Mouse (Mus musculus): ENCODE results near the gene Eno2. TPM values are rescaled to one million over a fixed set of nuclear protein-coding genes. Genes with fewer than 3 reads are reported as not detected.

Eno2 gene
- total and polyA plus RNA-seq, 3 experiments, result 20.8 to 24.6 (median 23.6) TPM

- no peak for TF ChIP-seq RAD21 (IDR thresholded peaks at IDR 0.05; ENCODE audit: low read depth, low read length)
- no peak for TF ChIP-seq CTCF (conservative IDR thresholded peaks at IDR 0.05 in 1 of 2, IDR thresholded peaks at IDR 0.05 in 1 of 2; ENCODE audit: low read depth in 2 of 2, low read length in 2 of 2)
- TF ChIP-seq SMC3 (IDR thresholded peaks at IDR 0.05; ENCODE audit: low read depth, low read length), result no peak
- TF ChIP-seq MAX (IDR thresholded peaks at IDR 0.05; ENCODE audit: low read length), result no peak
- peak; percentile 51; the same call in 1 of the 2 replicates for TF ChIP-seq RCOR1 (conservative IDR thresholded peaks at IDR 0.05; ENCODE audit: low read depth, low read length)
- TF ChIP-seq MXI1 (IDR thresholded peaks at IDR 0.05; ENCODE audit: low read depth, low read length), result 0 out of 2 replicates have a peak, but pooled peaks have one; percentile 18
- TF ChIP-seq POLR2A (IDR thresholded peaks at IDR 0.05; ENCODE audit: low read depth, low read length), result peak; percentile 99
- no peak for TF ChIP-seq ZNF384 (IDR thresholded peaks at IDR 0.05; ENCODE audit: low read depth, low read length)
- TF ChIP-seq SIN3A (IDR thresholded peaks at IDR 0.05; ENCODE audit: low read length), result peak; percentile 54
- TF ChIP-seq JUN (IDR thresholded peaks at IDR 0.05; ENCODE audit: insufficient read depth, low read depth, low read length), result no peak
- TF ChIP-seq ZMIZ1 (IDR thresholded peaks at IDR 0.05; ENCODE audit: low read depth, low read length), result peak; percentile 98
- no peak for TF ChIP-seq MAFK (IDR thresholded peaks at IDR 0.05; ENCODE audit: insufficient replicate concordance, low read length)
- no peak for TF ChIP-seq ZC3H11A (IDR thresholded peaks at IDR 0.05; ENCODE audit: low read depth, low read length)
- TF ChIP-seq CHD2 (IDR thresholded peaks at IDR 0.05; ENCODE audit: low read length), result peak; percentile 62
- TF ChIP-seq USF2 (conservative IDR thresholded peaks at IDR 0.05; ENCODE audit: low read depth, low read length), result no peak
- no peak for TF ChIP-seq PAX5 (IDR thresholded peaks at IDR 0.05; ENCODE audit: low read length)
- no peak for TF ChIP-seq E2F4 (IDR thresholded peaks at IDR 0.05; ENCODE audit: insufficient replicate concordance, low read depth, low read length)
- peak; percentile 72 for TF ChIP-seq ELF1 (IDR thresholded peaks at IDR 0.05; ENCODE audit: low read depth, low read length)
- peak; percentile 17; the same call in 1 of the 2 replicates for TF ChIP-seq HCFC1 (IDR thresholded peaks at IDR 0.05; ENCODE audit: low read depth, low read length)
- no peak; the same call in 1 of the 2 replicates for TF ChIP-seq IRF4 (IDR thresholded peaks at IDR 0.05; ENCODE audit: low read depth, low read length)
- TF ChIP-seq MYC (IDR thresholded peaks at IDR 0.05; ENCODE audit: low read depth, low read length), result 0 out of 2 replicates have a peak, but pooled peaks have one; percentile 13
Observed at GRCm38 (mm10) chr6:124813933-124814332, 44.5 kb upstream of the Eno2 start, which contains the start of gene Tpi1 (continued).

GRCm38 (mm10) chr6:124813496-124813895, 44.0 kb upstream of the Eno2 start:
- Histone ChIP-seq H3K27me3 (replicated peaks) (no peaks in the 10 kb centered on the region), H3K4me1 (ENCODE audit: control insufficient read depth in 1 of 2, insufficient read depth in 2 of 2) (peaks cover 5 to 38% of the 10 kb centered on the region in 2 experiments), H3K4me2 (ENCODE audit: insufficient read depth, low read depth, poor library complexity, severe bottlenecking) (peak overlapping the region; percentile 68), H3K79me2 (replicated peaks; ENCODE audit: control insufficient read depth, extremely low read depth, insufficient read depth, poor library complexity, severe bottlenecking) (peaks cover 23% of the 10 kb centered on the region), H3K27ac (ENCODE audit: insufficient read depth, low read depth) (peak overlapping the region; percentile 17; the same call in 1 of the 2 replicates), H3K9ac (ENCODE audit: insufficient read depth, low read depth) (peak overlapping the region; percentile 95), H3K9me3 (replicated peaks; ENCODE audit: low read length) (no peaks in the 10 kb centered on the region), H3K36me3 (replicated peaks in 1 of 2; ENCODE audit: control insufficient read depth in 1 of 2, insufficient read depth in 1 of 2, low read length in 1 of 2) (peaks cover 59 to 81% of the 10 kb centered on the region in 2 experiments), H3K4me3 (replicated peaks in 1 of 3; ENCODE audit: low read depth in 2 of 3, low read length in 2 of 3, poor library complexity in 1 of 3) (peak overlapping the region; percentile 73 to 97 (median 82))
- dilution Hi-C loops (cut with MboI; ENCODE audit: extremely low pct_ligation_motif_present, extremely low pct_unique_long_range_greater_than_20kb, low sequenced_read_pairs), result no loop called here
- TF ChIP-seq ETS1 (conservative IDR thresholded peaks at IDR 0.05; ENCODE audit: low read depth, low read length) (no peak), MYC (IDR thresholded peaks at IDR 0.05; ENCODE audit: low read depth, low read length) (peak; percentile 79; the same call in 1 of the 2 replicates), MEF2A (IDR thresholded peaks at IDR 0.05; ENCODE audit: borderline replicate concordance, low read depth, low read length) (no peak), NRF1 (IDR thresholded peaks at IDR 0.05; ENCODE audit: low read depth, low read length) (peak; percentile 82), MXI1 (IDR thresholded peaks at IDR 0.05; ENCODE audit: low read depth, low read length) (peak; percentile 88), ZMIZ1 (IDR thresholded peaks at IDR 0.05; ENCODE audit: low read depth, low read length) (no peak), SIN3A (IDR thresholded peaks at IDR 0.05; ENCODE audit: low read length) (peak; percentile 26), USF1 (IDR thresholded peaks at IDR 0.05; ENCODE audit: low read depth, low read length) (peak; percentile 51), SMC3 (IDR thresholded peaks at IDR 0.05; ENCODE audit: low read depth, low read length) (no peak), HCFC1 (IDR thresholded peaks at IDR 0.05; ENCODE audit: low read depth, low read length) (no peak), IRF4 (IDR thresholded peaks at IDR 0.05; ENCODE audit: low read depth, low read length) (peak; percentile 4), NELFE (IDR thresholded peaks at IDR 0.05; ENCODE audit: low read depth, low read length) (no peak), JUN (IDR thresholded peaks at IDR 0.05; ENCODE audit: insufficient read depth, low read depth, low read length) (no peak), TBP (conservative IDR thresholded peaks at IDR 0.05; ENCODE audit: low read depth, low read length) (no peak), UBTF (IDR thresholded peaks at IDR 0.05; ENCODE audit: low read depth, low read length) (0 out of 2 replicates have a peak, but pooled peaks have one; percentile 32), RAD21 (IDR thresholded peaks at IDR 0.05; ENCODE audit: low read depth, low read length) (no peak), MAX (IDR thresholded peaks at IDR 0.05; ENCODE audit: low read length) (peak; percentile 86), JUND (conservative IDR thresholded peaks at IDR 0.05; ENCODE audit: low read depth, low read length) (no peak), ELF1 (IDR thresholded peaks at IDR 0.05; ENCODE audit: low read depth, low read length) (no peak), USF2 (conservative IDR thresholded peaks at IDR 0.05; ENCODE audit: low read depth, low read length) (0 out of 2 replicates have a peak, but pooled peaks have one; percentile 31), RCOR1 (conservative IDR thresholded peaks at IDR 0.05; ENCODE audit: low read depth, low read length) (no peak), CHD2 (IDR thresholded peaks at IDR 0.05; ENCODE audit: low read length) (no peak), BHLHE40 (IDR thresholded peaks at IDR 0.05; ENCODE audit: low read depth, low read length) (peak; percentile 84), EP300 (IDR thresholded peaks at IDR 0.05; ENCODE audit: low read length) (no peak)
- peak; percentile 79 for DNase-seq (ENCODE audit: extremely low read depth)
- in situ Hi-C loops (cut with MboI; ENCODE audit: low pct_ligation_motif_present, low pct_unique_long_range_greater_than_20kb, low sequenced_read_pairs), result no loop called here
